ENCODE assay signal across 7 mouse cellular contexts in the genomic region with DNA sequence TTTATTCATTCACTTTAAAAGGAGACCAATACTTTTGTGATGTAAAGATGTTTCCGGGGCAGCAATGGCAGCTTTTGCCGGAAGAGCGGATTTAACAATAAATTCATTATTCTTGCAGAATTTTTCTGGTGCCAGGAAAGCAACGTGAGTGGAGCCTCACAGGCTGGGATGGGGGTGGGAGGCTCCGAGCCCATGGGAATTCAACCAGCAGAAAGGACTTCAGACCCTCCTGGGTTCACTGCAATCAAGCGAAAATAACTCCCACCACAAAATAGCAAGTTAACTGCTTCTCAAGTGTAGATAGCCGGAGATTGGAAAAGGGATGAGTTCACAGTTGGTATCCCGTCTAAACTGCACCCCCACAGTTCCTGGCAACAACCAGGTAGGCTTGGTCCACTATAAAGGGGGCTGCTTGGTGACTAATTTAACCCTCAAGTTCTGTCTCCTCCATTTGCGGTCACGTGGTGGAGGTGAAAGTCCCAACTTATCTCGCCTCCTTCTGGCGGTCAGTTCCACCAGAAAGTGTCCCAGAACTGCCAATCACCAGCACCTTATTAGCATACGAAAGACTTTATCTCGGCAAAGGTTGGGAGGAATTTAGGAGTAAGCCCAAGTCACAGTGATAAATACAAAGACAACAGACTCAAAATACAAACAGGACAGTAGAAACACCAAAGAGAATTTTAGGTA.
DNase-seq lines count a peak whose midpoint lies in the region; ATAC-seq and TF ChIP-seq lines count a peak whose summit lies in the region.

No protein-coding gene starts in this region.

- peak overlapping the region; percentile 58 for H3K4me2 ChIP-seq in forebrain, embryonic 16.5 days (ENCODE audit: low read length)
- H3K4me2 ChIP-seq in stomach, postnatal 0 days (replicated peaks; ENCODE audit: low read depth): no peak overlapping the region
- no peak overlapping the region for H3K4me2 ChIP-seq in liver, embryonic 12.5 days

- H3K36me3 ChIP-seq in forebrain, embryonic 16.5 days (ENCODE audit: control insufficient read depth, insufficient read depth): no peaks in the 10 kb centered on the region
- no peaks in the 10 kb centered on the region for H3K36me3 ChIP-seq in stomach, postnatal 0 days (ENCODE audit: control insufficient read depth, insufficient read depth, low read length)
- H3K36me3 ChIP-seq in liver, embryonic 12.5 days: no peaks in the 10 kb centered on the region

- intact Hi-C loops in left cerebral cortex, adult 2 months (cut with DNase I): loop anchor here (5.0 kb wide), 1 partner anchor 268 kb away; no protein-coding TSS in a partner anchor

- H3K9ac ChIP-seq in forebrain, embryonic 16.5 days (replicated peaks; ENCODE audit: low read depth, low read length): peak overlapping the region; percentile 60
- no peak overlapping the region for H3K9ac ChIP-seq in stomach, postnatal 0 days (ENCODE audit: low read length)
- H3K9ac ChIP-seq in liver, embryonic 12.5 days: no peak overlapping the region

- peak; percentile 16 for DNase-seq in retina, postnatal 1 day
- DNase-seq in retina, embryonic 14.5 days (ENCODE audit: low spot score): no peak
- DNase-seq in left cerebral cortex, adult 2 months (ENCODE audit: extremely low spot score in 1 of 2, low spot score in 2 of 2): no peak
- no peak for DNase-seq in stomach, postnatal 0 days (ENCODE audit: low spot score)
- no peak for DNase-seq in testis, postnatal 10 days (ENCODE audit: low spot score)

- no peak for TF ChIP-seq EP300 in stomach, postnatal 0 days (optimal IDR thresholded peaks at IDR 0.05)

- H3K4me3 ChIP-seq in forebrain, embryonic 16.5 days (replicated peaks; ENCODE audit: low read length): peak overlapping the region; percentile 39
- peak overlapping the region; percentile 34 for H3K4me3 ChIP-seq in left cerebral cortex, adult 2 months
- H3K4me3 ChIP-seq in stomach, postnatal 0 days (ENCODE audit: low read depth, low read length): no peak overlapping the region
- H3K4me3 ChIP-seq in liver, embryonic 12.5 days: no peak overlapping the region

- peaks cover 2% of the 10 kb centered on the region; the same call in 1 of the 2 replicates for H3K9me3 ChIP-seq in forebrain, embryonic 16.5 days (ENCODE audit: control insufficient read depth, low read length)
- H3K9me3 ChIP-seq in stomach, postnatal 0 days (ENCODE audit: control insufficient read depth, low read length): no peaks in the 10 kb centered on the region
- no peaks in the 10 kb centered on the region for H3K9me3 ChIP-seq in liver, embryonic 12.5 days (replicated peaks)

- peak; percentile 60 for ATAC-seq in forebrain, embryonic 16.5 days
- no peak for ATAC-seq in stomach, postnatal 0 days (ENCODE audit: low FRiP score, low TSS enrichment)
- ATAC-seq in liver, embryonic 12.5 days: no peak

- H3K27me3 ChIP-seq in forebrain, embryonic 16.5 days (replicated peaks; ENCODE audit: control insufficient read depth, insufficient read depth, low read length): no peaks in the 10 kb centered on the region
- no peaks in the 10 kb centered on the region for H3K27me3 ChIP-seq in stomach, postnatal 0 days (ENCODE audit: control insufficient read depth, insufficient read depth, low read length)
- no peaks in the 10 kb centered on the region for H3K27me3 ChIP-seq in liver, embryonic 12.5 days (replicated peaks)

- TF ChIP-seq CTCF in left cerebral cortex, adult 2 months (IDR thresholded peaks at IDR 0.05): no peak
- no peak for TF ChIP-seq CTCF in stomach, postnatal 0 days (IDR thresholded peaks at IDR 0.05; ENCODE audit: low read depth)

- peaks cover 15% of the 10 kb centered on the region for H3K4me1 ChIP-seq in forebrain, embryonic 16.5 days (replicated peaks; ENCODE audit: control insufficient read depth, insufficient read depth, low read length)
- H3K4me1 ChIP-seq in stomach, postnatal 0 days (replicated peaks; ENCODE audit: control insufficient read depth, insufficient read depth): no peaks in the 10 kb centered on the region; the same call in 1 of the 2 replicates
- H3K4me1 ChIP-seq in liver, embryonic 12.5 days: no peaks in the 10 kb centered on the region

- H3K27ac ChIP-seq in forebrain, embryonic 16.5 days (ENCODE audit: low read length): peak overlapping the region; percentile 97
- peak overlapping the region; percentile 66 for H3K27ac ChIP-seq in left cerebral cortex, adult 2 months
- H3K27ac ChIP-seq in stomach, postnatal 0 days (replicated peaks): peak overlapping the region; percentile 24; the same call in 1 of the 2 replicates
- no peak overlapping the region for H3K27ac ChIP-seq in liver, embryonic 12.5 days

- WGBS in forebrain, embryonic 16.5 days: 19% methylated on average over 14 of the region's 14 CpGs
- 70% methylated on average over 14 of the region's 14 CpGs for WGBS in stomach, postnatal 0 days
- WGBS in liver, embryonic 12.5 days (ENCODE audit: insufficient replicate concordance): 64% methylated on average over 14 of the region's 14 CpGs

Comparison
In these comparisons a context has a peak if more than half of its experiments do, and no peak if none do; other contexts are left out.
1. H3K4me3 ChIP-seq: peak in forebrain, embryonic 16.5 days (single experiment) and left cerebral cortex, adult 2 months (single experiment); none in stomach, postnatal 0 days (single experiment) and liver, embryonic 12.5 days (single experiment).